Mouse (Mus musculus) MEL (cell line): Measurements from ENCODE around the gene Dnase1l3. TPM values are rescaled to one million over a fixed set of nuclear protein-coding genes. Genes with fewer than 3 reads are reported as not detected.
A peak's percentile ranks its signal among the peaks of the same experiment; 100 is the strongest.

Experiments
- DNase-seq: peaks from one replicate; pipeline ENCODE4 v3.0.0; 2011; ENCODE audit warnings: low read depth, low spot score
- H3K27ac ChIP-seq: 2 replicates; pipeline ENCODE4 v1.5.1; 2012; ENCODE audit warnings: low read depth, mild to moderate bottlenecking, control low read depth, low read length, moderate library complexity; ENCODE audit not compliant: control insufficient read depth
- H3K27me3 ChIP-seq, 2 experiments: fragments of 150-350 bp in 1 of 2; sonication (generic) in 1 of 2; 2 replicates each; pipeline ENCODE4 v1.6.1; 2012; ENCODE audit warnings: low read length in 2 of 2, mild to moderate bottlenecking in 2 of 2, improper control_type of control experiment in 1 of 2, moderate library complexity in 1 of 2; ENCODE audit not compliant: insufficient read depth in 2 of 2, control insufficient read depth in 1 of 2
- H3K36me3 ChIP-seq, 2 experiments: 2 replicates each; pipeline ENCODE4 v1.6.1; 2012 to 2014; ENCODE audit warnings: low read length in 2 of 2, improper control_type of control experiment in 1 of 2, inconsistent platforms in 1 of 2, mild to moderate bottlenecking in 1 of 2; ENCODE audit not compliant: insufficient read depth in 2 of 2, control insufficient read depth in 1 of 2
- H3K4me1 ChIP-seq, 2 experiments: fragments of 150-350 bp in 1 of 2; sonication (generic) in 1 of 2; 2 replicates each; pipeline ENCODE4 v1.6.1; 2012; ENCODE audit warnings: low read length in 2 of 2, improper control_type of control experiment in 1 of 2, mild to moderate bottlenecking in 1 of 2; ENCODE audit not compliant: insufficient read depth in 2 of 2, control insufficient read depth in 1 of 2
- H3K4me3 ChIP-seq, 2 experiments: fragments of 150-350 bp in 1 of 2; sonication (generic) in 1 of 2; 2 replicates each; pipeline ENCODE4 v1.5.1; 2012; ENCODE audit warnings: low read depth in 2 of 2, low read length in 2 of 2, mild to moderate bottlenecking in 2 of 2, moderate library complexity in 2 of 2, control low read depth in 1 of 2, improper control_type of control experiment in 1 of 2; ENCODE audit not compliant: control insufficient read depth in 1 of 2, insufficient read depth in 1 of 2
- H3K79me2 ChIP-seq: 2 replicates; pipeline ENCODE4 v1.6.1; 2012; ENCODE audit warnings: mild to moderate bottlenecking, low read length, moderate library complexity; ENCODE audit not compliant: control insufficient read depth, poor library complexity, insufficient read depth
- H3K9ac ChIP-seq: 2 replicates; pipeline ENCODE4 v1.6.1; 2012; ENCODE audit warnings: low read depth, mild to moderate bottlenecking, control low read depth, low read length, moderate library complexity; ENCODE audit not compliant: control insufficient read depth, poor library complexity, severe bottlenecking
- H3K9me3 ChIP-seq: fragments of 150-350 bp; sonication (generic); replicated peaks from 2 replicates; pipeline ENCODE4 v1.6.1; 2012; ENCODE audit warnings: mild to moderate bottlenecking, low read length, improper control_type of control experiment, moderate library complexity; ENCODE audit not compliant: insufficient read depth
- CHD1 ChIP-seq: IDR thresholded peaks from 2 replicates; pipeline ENCODE4 v1.6.1; 2012; ENCODE audit warnings: low read depth, mild to moderate bottlenecking, inconsistent platforms, low read length, improper control_type of control experiment
- CTCF ChIP-seq, 3 experiments: IDR thresholded peaks in 2 of 3; conservative IDR thresholded peaks in 1 of 3; 2 replicates each; pipeline ENCODE4 v1.5.1; 2011 to 2012; ENCODE audit warnings: low read length in 3 of 3, low read depth in 2 of 3, mild to moderate bottlenecking in 2 of 3, improper control_type of control experiment in 1 of 3, inconsistent platforms in 1 of 3, mixed read lengths in 1 of 3, moderate library complexity in 1 of 3; ENCODE audit not compliant: control insufficient read depth in 1 of 3, insufficient read depth in 1 of 3, poor library complexity in 1 of 3, severe bottlenecking in 1 of 3
- E2F4 ChIP-seq: IDR thresholded peaks from 2 replicates; pipeline ENCODE4 v1.6.1; 2011; ENCODE audit warnings: low read depth, low read length, improper control_type of control experiment, borderline replicate concordance
- ELF1 ChIP-seq: IDR thresholded peaks from 2 replicates; pipeline ENCODE4 v1.6.1; 2014; ENCODE audit warnings: low read depth, mild to moderate bottlenecking, inconsistent platforms, low read length, improper control_type of control experiment, moderate library complexity
- EP300 ChIP-seq, 2 experiments: IDR thresholded peaks; 2 replicates each; pipeline ENCODE4 v1.6.1; 2011; ENCODE audit warnings: improper control_type of control experiment in 2 of 2, low read length in 2 of 2, low read depth in 1 of 2, mild to moderate bottlenecking in 1 of 2
- ETS1 ChIP-seq: IDR thresholded peaks from 2 replicates; pipeline ENCODE4 v1.6.1; 2012; ENCODE audit warnings: low read depth, mild to moderate bottlenecking, inconsistent platforms, low read length, improper control_type of control experiment, moderate library complexity
- GATA1 ChIP-seq: IDR thresholded peaks from 2 replicates; pipeline ENCODE4 v1.6.1; 2011; ENCODE audit warnings: low read depth, low read length, improper control_type of control experiment
- HCFC1 ChIP-seq: IDR thresholded peaks from 2 replicates; pipeline ENCODE4 v1.6.1; 2012; ENCODE audit warnings: low read depth, mild to moderate bottlenecking, inconsistent platforms, low read length, improper control_type of control experiment, moderate library complexity
- JUND ChIP-seq: IDR thresholded peaks from 2 replicates; pipeline ENCODE4 v1.6.1; 2011; ENCODE audit warnings: low read depth, mild to moderate bottlenecking, improper control_type of control experiment, low read length
- KAT2A ChIP-seq: conservative IDR thresholded peaks from 2 replicates; pipeline ENCODE4 v1.6.1; 2012; ENCODE audit warnings: low read depth, low read length, improper control_type of control experiment, inconsistent platforms
- MAFK ChIP-seq: IDR thresholded peaks from 2 replicates; pipeline ENCODE4 v1.6.1; 2011; ENCODE audit warnings: low read depth, mild to moderate bottlenecking, low read length, improper control_type of control experiment, borderline replicate concordance
- MEF2A ChIP-seq: IDR thresholded peaks from 2 replicates; pipeline ENCODE4 v1.6.1; 2014; ENCODE audit warnings: low read depth, mild to moderate bottlenecking, inconsistent platforms, low read length, improper control_type of control experiment; ENCODE audit not compliant: poor library complexity, insufficient replicate concordance, severe bottlenecking; ENCODE audit errors: extremely low read depth
- POLR2A ChIP-seq, 2 experiments: IDR thresholded peaks; 2 replicates each; pipeline ENCODE4 v1.6.1; 2011 to 2012; ENCODE audit warnings: low read length in 2 of 2, mild to moderate bottlenecking in 2 of 2, control low read depth in 1 of 2, improper control_type of control experiment in 1 of 2, low read depth in 1 of 2, moderate library complexity in 1 of 2; ENCODE audit not compliant: control insufficient read depth in 1 of 2, insufficient read depth in 1 of 2, poor library complexity in 1 of 2
- POLR2AphosphoS2 ChIP-seq: IDR thresholded peaks from 2 replicates; pipeline ENCODE4 v1.6.1; 2011; ENCODE audit warnings: low read length, improper control_type of control experiment
- POLR2AphosphoS5 ChIP-seq: IDR thresholded peaks from 2 replicates; pipeline ENCODE4 v1.6.1; 2012; ENCODE audit warnings: low read depth, borderline replicate concordance, mild to moderate bottlenecking, inconsistent platforms, low read length, moderate library complexity, mixed read lengths
- RAD21 ChIP-seq: IDR thresholded peaks from 2 replicates; pipeline ENCODE4 v1.6.1; 2011; ENCODE audit warnings: mild to moderate bottlenecking, low read depth, low read length, improper control_type of control experiment
- RCOR1 ChIP-seq: IDR thresholded peaks from 2 replicates; pipeline ENCODE4 v1.6.1; 2012; ENCODE audit warnings: low read depth, mild to moderate bottlenecking, inconsistent platforms, low read length, improper control_type of control experiment
- SMC3 ChIP-seq: IDR thresholded peaks from 2 replicates; pipeline ENCODE4 v1.6.1; 2011; ENCODE audit warnings: low read depth, low read length, improper control_type of control experiment
- TCF12 ChIP-seq: IDR thresholded peaks from 2 replicates; pipeline ENCODE4 v1.6.1; 2014; ENCODE audit warnings: low read depth, mild to moderate bottlenecking, inconsistent platforms, low read length, improper control_type of control experiment, moderate library complexity
- UBTF ChIP-seq: IDR thresholded peaks from 2 replicates; pipeline ENCODE4 v1.6.1; 2012; ENCODE audit warnings: low read depth, mild to moderate bottlenecking, inconsistent platforms, low read length, improper control_type of control experiment, moderate library complexity, borderline replicate concordance; ENCODE audit not compliant: insufficient read depth
- USF1 ChIP-seq: IDR thresholded peaks from 2 replicates; pipeline ENCODE4 v1.6.1; 2014; ENCODE audit warnings: low read depth, mild to moderate bottlenecking, inconsistent platforms, low read length, improper control_type of control experiment, moderate library complexity
- USF2 ChIP-seq, 2 experiments: IDR thresholded peaks; 2 replicates each; pipeline ENCODE4 v1.6.1; 2011 to 2012; ENCODE audit warnings: improper control_type of control experiment in 2 of 2, low read length in 2 of 2, borderline replicate concordance in 1 of 2, inconsistent platforms in 1 of 2, low read depth in 1 of 2, mild to moderate bottlenecking in 1 of 2; ENCODE audit not compliant: insufficient read depth in 1 of 2
- ZC3H11A ChIP-seq: IDR thresholded peaks from 2 replicates; pipeline ENCODE4 v1.6.1; 2012; ENCODE audit warnings: low read depth, mild to moderate bottlenecking, inconsistent platforms, low read length, improper control_type of control experiment
- ZMIZ1 ChIP-seq: IDR thresholded peaks from 2 replicates; pipeline ENCODE4 v1.6.1; 2012; ENCODE audit warnings: low read depth, mild to moderate bottlenecking, inconsistent platforms, low read length, improper control_type of control experiment, moderate library complexity
- polyA plus RNA-seq, 2 experiments: library from polyadenylated mRNA; stranded (reverse) in 1 of 2; unstranded in 1 of 2; fragments of >175 nt in 1 of 2; fragments of >200 nt in 1 of 2; gene quantifications; 2 replicates each; pipeline versions ENCODE4 v1.2.1 to v1.2.4; 2012; ENCODE audit warnings: low replicate concordance in 2 of 2, low read depth in 1 of 2; ENCODE audit not compliant: insufficient read length in 2 of 2, insufficient read depth in 1 of 2, missing spikeins in 1 of 2
- total RNA-seq: library from RNA; depleted of rRNA; stranded (reverse); fragments of 300-350 nt; gene quantifications from 2 replicates; pipeline ENCODE4 v1.2.3, GENCODE M21; 2012

Gene Dnase1l3
- total and polyA plus RNA-seq, 3 experiments: not detected

DNA sequence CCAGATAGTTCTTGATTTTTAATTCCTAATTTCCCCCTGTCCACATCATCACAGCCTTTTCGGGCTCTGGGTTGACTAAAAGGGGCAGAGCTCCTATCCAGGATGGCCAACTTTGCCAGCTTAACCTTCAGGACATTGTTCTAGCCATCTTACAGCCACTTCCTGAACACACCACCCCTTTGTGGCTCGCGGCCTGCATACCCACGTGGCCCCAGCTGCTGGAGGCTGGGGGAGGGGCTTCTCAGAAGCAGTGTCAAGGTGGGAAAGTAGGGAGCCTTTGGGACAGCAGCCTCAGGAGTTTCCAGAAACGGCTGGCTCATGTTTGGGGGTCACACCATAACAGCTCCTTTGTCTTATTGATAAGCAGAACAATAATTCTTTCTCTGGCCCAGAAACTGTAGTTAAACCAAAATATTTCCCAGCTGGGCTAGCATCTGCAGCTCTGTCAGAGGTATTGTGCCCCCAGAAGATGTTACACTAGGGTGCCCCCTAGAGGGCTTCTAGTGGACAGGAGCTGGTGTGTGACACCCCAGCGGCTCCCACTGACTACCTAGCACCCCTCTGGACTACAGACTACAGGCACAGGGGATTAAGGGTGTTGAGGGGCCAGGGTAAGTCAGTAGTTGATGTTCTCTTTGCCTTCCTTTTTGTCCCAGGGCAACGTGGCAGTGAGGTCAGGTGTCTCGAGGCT lies 49.9 kb downstream of the Dnase1l3 start:
- H3K4me1 ChIP-seq: no peaks in the 10 kb centered on the region
- TF ChIP-seq USF1 (0 out of 2 replicates have a peak, but pooled peaks have one; percentile 29), POLR2AphosphoS2 (no peak), EP300 (IDR thresholded peaks at IDR 0.05; ENCODE audit: low read depth in 1 of 2, low read length in 2 of 2) (no peak), UBTF (no peak), ZC3H11A (peak; percentile 51), CHD1 (no peak), CTCF (IDR thresholded peaks at IDR 0.05 in 2 of 3, conservative IDR thresholded peaks at IDR 0.05 in 1 of 3; ENCODE audit: control insufficient read depth in 1 of 3, insufficient read depth in 1 of 3, low read depth in 2 of 3, low read length in 3 of 3, poor library complexity in 1 of 3, severe bottlenecking in 1 of 3) (peak in 2 of 3 experiments; percentile 47 to 50; a peak in 4 of 6 replicates), SMC3 (peak; percentile 47), HCFC1 (no peak), GATA1 (no peak), ZMIZ1 (no peak), MAFK (no peak), RAD21 (peak; percentile 47), MEF2A (no peak), ETS1 (no peak), RCOR1 (no peak)
- DNase-seq: peak; percentile 12
- H3K27ac ChIP-seq: no peak overlapping the region
- no peaks in the 10 kb centered on the region for H3K79me2 ChIP-seq
- H3K36me3 ChIP-seq: no peaks in the 10 kb centered on the region
- no peak overlapping the region for H3K9ac ChIP-seq
- no peaks in the 10 kb centered on the region for H3K9me3 ChIP-seq
- no peaks in the 10 kb centered on the region for H3K27me3 ChIP-seq
- no peak overlapping the region for H3K4me3 ChIP-seq

DNA sequence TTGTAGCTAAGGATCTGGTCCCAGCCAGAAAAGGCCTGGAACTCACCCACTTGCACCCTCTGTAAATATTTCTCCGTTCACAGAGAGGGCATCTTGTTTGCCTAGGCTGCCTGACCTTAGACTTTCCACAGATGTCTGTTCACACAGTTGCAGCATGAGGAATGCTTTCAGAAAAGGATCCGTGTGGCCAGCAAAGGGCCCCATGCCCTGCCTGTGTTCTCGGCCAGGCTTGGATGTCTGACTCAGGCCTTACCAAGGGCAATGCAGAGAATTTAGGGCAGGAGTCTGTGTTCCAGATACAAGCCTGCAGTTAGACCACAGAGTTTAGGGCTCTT lies 50.6 kb downstream of the Dnase1l3 start:
- Histone ChIP-seq H3K4me1 (no peaks in the 10 kb centered on the region), H3K36me3 (no peaks in the 10 kb centered on the region), H3K27ac (no peak overlapping the region), H3K4me3 (no peak overlapping the region), H3K9ac (no peak overlapping the region), H3K79me2 (no peaks in the 10 kb centered on the region), H3K9me3 (no peaks in the 10 kb centered on the region), H3K27me3 (no peaks in the 10 kb centered on the region)
- TF ChIP-seq TCF12 (no peak), POLR2A (IDR thresholded peaks at IDR 0.05; ENCODE audit: control insufficient read depth in 1 of 2, insufficient read depth in 1 of 2, low read depth in 1 of 2, low read length in 2 of 2, poor library complexity in 1 of 2) (no peak), JUND (no peak), UBTF (no peak), HCFC1 (no peak), USF2 (IDR thresholded peaks at IDR 0.05; ENCODE audit: borderline replicate concordance in 1 of 2, insufficient read depth in 1 of 2, low read depth in 1 of 2, low read length in 2 of 2) (no peak), RCOR1 (no peak), POLR2AphosphoS5 (no peak), ELF1 (no peak), KAT2A (no peak), E2F4 (no peak), CTCF (IDR thresholded peaks at IDR 0.05 in 2 of 3, conservative IDR thresholded peaks at IDR 0.05 in 1 of 3; ENCODE audit: control insufficient read depth in 1 of 3, insufficient read depth in 1 of 3, low read depth in 2 of 3, low read length in 3 of 3, poor library complexity in 1 of 3, severe bottlenecking in 1 of 3) (no peak)
- no peak for DNase-seq
